Mouse (Mus musculus) adrenal gland, adult (tissue): ENCODE results near the gene Ncam2.

Experiments used
- DNase-seq, 2 experiments: peaks; one replicate each; pipeline ENCODE4 v3.0.0; 2022 to 2023; ENCODE audit warnings: low spot score in 1 of 2; ENCODE audit not compliant: inconsistent age in 2 of 2

Gene Ncam2

DNA sequence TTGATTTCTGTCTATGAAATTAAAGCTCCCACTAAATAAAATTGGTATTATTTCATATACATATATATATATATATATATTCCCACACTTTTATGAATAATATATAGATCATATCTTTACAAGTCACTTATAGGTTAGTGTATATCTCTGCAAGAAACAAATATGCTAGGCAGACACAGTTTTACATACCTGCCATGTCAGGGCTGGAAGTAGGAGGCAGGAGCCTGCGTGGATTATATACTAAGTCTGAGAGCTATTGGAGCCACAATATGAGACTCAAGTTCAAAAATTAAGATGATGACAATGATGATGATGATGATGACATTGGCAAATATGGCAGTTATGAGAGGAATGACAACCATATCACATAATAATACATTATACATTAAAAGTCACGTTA lies 85.4 kb downstream of the Ncam2 start:
- DNase-seq: no peak

DNA sequence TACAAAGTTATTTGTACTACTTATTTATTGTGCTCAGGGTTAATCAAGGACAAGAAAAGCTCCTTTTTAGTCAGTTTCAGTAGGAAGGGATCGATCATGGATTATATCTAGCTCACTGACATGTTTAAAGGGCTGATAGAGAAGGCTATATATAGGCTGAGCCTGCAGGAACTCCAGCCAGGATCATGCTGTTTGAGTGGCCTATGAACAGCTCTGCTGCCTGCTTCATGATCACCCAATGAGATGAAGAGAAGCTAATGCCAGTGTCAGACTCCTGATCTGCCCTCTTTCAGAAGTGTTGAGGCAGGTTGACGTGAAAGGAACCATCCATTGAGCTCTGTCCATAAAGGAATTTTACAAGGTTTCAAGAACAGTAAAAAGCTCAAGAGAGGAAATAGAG lies 103.3 kb downstream of the Ncam2 start:
- DNase-seq: no peak

DNA sequence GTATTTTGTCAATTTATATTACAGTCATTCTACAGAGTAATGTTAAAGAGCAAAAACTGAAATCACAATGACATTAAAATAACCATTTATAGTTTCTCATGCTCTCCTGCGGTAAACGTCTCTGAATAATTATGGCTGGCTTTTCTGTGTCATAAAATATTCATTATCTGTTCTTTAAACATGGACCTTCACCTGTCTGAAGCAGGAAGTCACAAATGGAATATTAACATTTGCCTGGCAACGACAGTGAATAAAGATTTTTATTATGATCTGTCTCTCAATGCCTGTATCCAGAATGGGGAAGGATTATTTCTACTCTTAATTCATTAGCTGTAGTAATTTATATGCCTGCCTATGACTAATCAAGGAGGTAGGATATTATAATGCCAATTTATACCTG lies 108.7 kb downstream of the Ncam2 start:
- no peak for DNase-seq

DNA sequence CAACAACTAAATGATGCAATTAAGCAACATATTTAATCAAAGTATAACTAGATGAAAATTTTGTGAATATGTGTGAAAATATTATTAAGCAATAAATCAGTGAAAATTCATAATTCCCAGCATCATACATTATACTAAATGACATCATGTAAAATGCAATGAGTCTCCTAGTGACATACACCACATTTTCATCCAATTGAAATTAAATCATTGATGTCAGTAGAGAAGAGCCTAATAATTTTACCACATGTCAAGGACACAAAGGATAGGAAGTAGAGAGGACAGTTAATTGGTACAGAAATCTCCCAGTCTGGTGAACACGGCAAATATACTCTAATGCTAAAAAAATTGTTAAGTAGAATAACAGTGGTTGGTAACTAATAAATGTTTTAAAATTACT lies 118.5 kb downstream of the Ncam2 start:
- DNase-seq: no peak

DNA sequence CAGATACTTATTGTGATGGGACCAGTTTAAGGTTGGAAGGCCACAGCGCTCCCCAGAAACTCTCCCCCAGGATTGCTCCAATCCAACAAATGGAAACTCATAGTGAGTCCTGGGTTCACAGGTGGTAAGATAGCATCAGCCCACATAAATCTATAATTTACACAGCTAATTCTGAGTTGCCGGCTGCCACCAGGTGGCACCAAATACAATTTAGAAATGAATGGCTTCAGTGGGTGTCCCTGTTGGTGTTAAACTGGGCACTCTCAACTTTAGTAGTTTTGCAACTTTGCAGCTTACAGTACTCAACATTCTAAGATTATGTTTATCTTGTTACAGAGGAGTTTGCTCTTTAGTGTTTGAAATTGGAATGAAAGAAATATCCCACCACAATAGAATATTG lies 130.0 kb downstream of the Ncam2 start:
- peak; percentile 12 to 65 for DNase-seq

DNA sequence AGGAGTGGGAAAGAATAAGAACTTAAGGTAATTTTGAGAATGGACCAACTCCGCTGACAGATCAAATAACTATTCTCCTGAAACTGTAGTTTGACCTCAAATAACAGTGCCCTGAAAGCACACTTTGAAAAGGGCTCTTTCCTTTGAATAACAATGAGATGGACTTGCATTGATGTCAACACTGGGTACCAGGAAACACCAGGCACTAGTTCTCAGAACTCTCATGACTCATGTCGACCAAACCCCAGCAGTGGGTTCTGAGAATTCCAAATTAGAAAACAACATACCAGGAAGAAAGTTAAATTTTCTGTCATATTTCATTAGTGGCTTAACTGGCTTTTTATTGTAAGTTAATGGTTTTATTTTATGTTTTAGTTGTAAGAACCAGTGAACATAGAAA lies 165.4 kb downstream of the Ncam2 start:
- peak in 1 of 2 experiments; percentile 56 for DNase-seq

DNA sequence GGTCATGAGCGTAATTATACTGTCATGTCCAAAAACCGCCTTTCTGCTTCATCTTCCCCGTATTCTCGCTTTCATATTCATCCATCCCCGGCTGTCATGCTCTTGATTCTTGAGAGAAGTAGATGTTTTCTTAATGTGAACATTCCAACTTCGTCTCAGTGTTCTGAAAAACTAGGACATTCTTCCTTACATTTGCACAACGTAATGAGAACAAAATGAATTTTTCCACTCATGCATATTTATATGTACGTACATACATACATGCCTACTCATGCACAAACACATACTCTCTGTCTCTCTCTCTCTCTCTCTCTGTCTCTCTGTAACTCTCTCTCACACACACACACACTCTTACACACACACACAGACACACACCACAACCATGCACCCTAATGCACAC lies 173.7 kb downstream of the Ncam2 start:
- DNase-seq: no peak

DNA sequence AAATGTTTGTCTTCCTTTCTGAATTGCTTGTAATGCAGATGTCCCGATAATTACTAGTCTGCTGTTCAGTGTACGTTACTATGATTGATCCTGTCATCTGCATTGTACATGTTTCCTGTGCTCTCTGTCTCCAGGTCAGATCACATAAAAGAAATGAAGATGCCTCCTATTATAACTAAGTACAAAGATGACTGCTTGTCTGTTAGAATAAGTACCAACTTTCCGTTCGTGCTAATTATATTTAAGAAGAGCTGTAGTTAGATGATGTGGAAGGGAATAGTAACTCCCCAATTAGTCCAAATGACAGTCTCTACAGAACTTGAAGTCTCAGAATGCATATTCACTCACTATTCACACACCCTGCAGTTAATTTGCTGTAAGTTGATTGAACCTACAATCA lies 179.9 kb downstream of the Ncam2 start:
- no peak for DNase-seq

DNA sequence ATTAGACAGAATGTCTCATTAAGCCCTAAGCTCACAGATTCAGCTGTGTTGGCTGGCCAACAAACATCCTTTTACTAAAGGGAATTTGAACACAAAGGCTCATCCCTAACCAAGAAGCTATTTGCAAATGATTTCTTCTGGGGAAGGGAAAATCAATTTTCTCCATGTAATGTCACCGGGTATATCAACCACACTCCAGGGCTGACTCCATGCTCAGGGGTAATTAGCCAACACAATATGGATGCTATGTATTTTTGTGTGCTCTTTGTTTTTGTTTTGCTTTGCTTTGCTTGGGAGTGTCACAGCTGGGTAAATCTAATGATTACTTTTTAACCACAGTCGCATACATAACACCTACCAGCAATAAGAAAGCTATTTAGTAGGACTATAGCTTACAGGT lies 188.1 kb downstream of the Ncam2 start:
- no peak for DNase-seq

DNA sequence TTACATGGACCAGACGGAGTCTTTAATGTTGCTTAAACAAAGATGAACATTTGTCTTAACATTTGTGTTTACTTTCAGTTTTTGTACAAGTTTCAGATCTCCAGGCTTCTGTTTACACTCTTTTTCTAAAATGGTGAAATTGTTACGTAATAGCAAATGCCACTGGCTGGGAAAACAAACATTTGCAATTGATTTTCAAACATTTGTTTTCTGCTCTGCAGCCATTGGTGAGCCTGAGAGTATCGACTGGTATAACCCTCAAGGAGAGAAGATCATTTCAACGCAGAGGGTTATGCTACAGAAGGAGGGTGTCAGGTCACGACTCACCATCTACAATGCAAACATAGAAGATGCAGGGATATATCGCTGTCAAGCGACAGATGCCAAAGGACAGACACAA lies 234.1 kb downstream of the Ncam2 start:
- DNase-seq: no peak

DNA sequence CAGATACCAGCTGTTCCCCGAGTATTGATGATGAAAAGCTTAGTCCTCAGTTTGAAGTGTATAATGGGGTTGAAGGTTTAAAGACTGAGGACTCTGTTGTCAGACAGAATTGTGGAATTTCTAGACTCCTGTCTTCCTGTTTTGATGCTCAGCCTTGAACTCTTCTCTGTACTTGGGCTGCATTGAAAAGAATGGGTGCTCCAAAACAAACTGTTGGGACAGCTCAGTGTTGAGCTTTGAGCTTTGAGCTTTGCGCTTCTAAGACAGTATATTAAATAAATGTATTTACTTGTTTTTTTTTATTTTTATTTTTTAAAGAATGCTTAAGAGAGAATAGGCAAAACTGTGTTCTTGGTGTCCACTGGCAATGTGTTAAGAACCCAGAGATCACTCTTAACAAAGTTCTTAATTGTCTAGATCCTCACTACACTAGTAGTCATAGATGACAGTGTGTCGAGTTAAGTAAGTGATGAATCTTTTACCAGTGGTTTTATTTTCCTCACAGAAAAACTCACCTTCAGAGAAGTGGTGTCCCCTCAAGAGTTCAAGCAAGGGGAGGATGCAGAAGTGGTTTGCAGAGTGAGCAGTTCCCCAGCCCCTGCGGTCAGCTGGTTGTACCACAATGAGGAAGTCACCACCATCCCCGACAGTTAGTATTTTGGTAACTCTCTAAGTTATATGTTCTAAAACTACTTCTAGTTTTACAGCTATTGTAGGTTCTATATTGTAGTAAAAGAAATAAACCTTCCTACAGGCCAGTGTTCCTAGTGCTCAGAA lies 236.8 kb downstream of the Ncam2 start:
- DNase-seq: no peak

DNA sequence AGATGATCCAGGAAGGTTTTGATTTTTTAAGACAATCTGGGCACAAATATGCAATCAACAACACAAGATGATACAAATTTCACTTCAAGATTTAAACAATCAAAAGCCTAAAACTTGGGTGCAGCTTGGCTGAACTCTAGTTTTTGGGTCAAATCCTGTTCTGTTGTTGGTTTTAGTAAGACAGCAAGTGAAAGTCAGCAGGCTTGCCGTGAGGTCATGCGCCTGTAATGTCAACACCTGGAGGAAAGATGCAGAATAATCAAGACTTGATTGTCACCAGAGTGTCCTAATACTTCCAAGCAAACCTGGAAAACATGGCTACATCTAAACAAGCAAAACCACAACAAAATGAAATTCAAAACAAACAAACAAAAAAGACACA lies 237.4 kb downstream of the Ncam2 start:
- no peak for DNase-seq

DNA sequence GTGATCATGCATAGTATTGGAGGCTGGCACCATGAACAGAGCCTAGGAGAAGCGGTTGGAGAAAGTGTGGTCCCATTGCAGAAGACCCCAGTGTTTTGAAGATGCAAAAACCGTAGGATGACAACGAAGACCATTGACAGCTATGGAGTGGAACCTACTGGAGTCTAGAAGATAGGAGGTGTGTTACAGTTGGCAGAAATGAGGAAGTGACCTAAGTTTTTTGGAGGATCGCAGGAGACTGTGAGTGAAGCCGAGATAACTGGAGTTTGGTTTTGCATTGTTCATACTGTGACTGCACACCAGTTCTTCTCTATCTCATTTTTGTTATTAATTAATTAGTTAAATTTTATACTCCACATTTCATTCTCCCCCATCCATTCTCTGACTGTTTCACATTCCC lies 250.4 kb downstream of the Ncam2 start:
- DNase-seq: no peak

DNA sequence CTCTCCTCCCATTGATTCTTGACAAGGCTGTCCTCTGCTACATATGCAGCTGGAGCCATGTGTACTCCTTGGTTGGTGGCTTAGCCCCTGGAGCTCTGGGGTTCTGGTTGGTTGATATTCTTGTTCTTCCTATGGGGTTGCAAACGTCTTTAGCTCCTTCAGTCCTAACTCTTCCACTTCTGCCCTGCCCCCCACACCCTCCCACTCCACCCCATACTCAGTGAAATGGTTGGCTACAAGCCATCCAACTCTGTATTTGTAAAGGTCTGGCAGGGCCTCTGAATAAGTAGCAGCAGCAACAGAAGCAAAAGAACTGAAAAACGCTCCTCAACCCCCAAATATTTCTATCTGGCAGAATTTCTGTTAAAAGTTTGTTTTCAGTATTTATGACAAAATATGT lies 252.5 kb downstream of the Ncam2 start:
- no peak for DNase-seq

DNA sequence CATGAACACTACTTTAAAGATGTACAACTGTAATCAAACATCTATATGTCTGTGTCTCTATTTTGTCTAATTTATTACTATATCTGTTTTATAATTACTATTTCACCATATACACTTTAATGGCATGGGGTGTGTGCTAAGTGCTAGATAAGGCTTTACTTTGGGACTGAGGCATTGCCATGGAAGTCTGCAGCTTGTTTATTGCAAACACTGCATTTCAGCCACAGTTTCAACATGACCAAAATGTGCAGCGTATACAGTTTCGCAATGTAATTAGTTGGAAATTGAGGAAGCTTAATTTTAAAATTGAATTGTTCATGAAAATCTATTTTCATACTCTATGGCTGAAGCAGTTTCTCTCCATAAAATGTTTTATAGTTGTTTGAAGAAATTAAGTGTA lies 254.0 kb downstream of the Ncam2 start:
- no peak for DNase-seq

DNA sequence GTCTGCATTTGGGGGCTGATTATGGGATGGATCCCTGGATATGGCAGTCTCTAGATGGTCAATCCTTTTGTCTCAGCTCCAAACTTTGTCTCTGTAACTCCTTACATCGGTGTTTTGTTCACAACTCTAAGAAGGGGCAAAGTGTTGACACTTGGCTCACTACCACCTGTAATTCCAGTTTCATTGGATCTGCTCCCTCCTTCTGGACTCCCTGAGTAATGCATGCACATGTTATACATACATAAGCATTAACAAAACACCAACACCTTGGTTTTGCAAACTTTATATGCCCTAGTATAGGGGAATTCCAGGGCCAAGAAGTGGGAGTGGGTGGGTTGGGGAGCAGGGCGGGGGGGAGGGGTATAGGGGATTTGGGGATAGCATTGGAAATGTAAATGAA lies 262.2 kb downstream of the Ncam2 start:
- DNase-seq: peak in 1 of 2 experiments; percentile 47

DNA sequence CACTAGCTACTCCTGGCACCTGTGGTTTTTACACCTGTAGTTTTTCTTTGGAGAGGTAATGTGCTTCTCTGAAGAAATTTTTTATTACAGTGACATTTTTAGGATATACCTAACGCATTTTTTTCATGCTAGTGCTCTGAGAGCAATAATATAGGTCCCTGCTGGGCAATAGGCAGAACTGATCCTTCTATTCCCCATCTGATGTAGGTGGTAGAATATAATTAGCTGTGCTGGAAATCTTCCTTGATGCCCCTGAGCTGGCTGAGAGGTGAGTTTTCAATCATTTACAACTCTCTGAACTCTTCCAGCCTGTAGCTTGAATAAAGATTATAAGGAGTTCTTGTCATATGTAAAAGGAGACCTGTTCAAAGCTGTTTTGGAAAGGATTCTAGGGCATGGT lies 272.4 kb downstream of the Ncam2 start:
- DNase-seq: no peak

DNA sequence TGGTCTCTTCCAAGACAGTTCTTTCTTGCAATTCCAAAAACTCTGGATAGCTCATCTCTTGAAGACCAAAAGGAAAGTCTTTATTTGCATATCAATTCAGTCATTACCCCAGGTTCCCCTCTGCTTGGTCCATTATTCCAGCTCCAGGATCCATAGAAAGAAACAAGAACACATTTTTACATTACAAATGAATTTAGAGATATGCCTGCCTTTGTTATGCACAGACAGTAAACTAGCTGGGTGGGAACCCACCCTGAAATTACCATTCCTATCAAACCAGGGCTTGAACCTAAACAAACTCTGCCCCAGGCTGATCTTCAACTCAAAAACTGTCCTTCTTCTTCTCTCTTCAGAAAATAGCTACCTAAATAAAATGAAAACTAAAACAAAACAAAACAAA lies 280.6 kb downstream of the Ncam2 start:
- no peak for DNase-seq

DNA sequence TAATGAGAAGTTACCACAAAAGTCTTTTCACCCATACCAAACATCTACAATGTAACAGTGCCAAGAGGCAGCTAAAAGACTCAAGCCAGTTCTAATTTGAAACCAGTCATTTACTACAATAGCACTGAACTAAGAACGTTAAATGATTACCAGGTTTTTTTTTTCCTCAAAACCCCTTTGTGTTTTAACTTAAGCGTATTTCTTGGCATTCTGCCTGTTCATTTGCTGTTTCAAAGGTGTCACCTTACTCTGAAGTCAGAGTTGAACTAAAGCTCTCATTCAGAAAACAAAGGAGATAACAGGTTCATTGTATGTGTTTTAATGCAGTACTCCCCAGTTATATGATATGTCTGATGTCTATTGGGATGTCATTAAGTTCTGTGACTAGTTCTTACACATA lies 295.6 kb downstream of the Ncam2 start:
- DNase-seq: no peak

DNA sequence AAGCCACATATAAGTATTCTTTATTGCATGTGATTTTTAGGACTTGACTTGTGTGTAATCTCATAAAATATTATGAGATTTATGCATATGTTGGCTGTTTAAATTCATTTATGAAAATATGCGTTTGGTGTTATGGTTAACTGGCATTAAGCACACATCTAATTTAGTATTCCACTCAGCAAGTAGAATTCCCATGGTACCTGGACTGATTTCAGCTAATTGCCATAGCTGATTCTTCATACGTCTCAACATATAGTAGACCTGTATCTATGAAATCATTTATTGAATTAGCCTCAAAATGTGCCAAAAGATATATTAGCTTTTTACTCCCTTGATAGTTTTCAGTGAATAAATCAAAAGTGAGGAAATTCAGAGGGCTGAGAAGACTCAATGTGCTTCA lies 302.1 kb downstream of the Ncam2 start:
- DNase-seq: no peak

DNA sequence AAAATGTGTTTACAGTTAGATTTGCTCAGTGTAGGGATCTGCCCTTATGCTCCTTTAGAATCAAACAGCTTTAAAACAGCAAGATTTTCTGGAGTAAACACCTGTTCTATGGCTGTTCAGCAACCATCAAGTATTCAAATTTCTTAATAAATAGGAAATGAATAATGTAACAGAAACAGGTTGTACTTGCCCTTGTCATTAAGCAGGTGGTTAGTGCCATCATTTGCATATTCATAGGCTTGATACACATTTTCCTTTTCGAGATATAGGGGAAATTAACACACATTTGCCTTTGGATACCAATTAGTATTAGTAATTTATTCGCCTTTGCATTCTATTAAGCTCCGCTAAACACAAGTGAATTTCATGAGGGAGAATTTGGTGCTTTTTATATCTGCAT lies 335.7 kb downstream of the Ncam2 start:
- no peak for DNase-seq

DNA sequence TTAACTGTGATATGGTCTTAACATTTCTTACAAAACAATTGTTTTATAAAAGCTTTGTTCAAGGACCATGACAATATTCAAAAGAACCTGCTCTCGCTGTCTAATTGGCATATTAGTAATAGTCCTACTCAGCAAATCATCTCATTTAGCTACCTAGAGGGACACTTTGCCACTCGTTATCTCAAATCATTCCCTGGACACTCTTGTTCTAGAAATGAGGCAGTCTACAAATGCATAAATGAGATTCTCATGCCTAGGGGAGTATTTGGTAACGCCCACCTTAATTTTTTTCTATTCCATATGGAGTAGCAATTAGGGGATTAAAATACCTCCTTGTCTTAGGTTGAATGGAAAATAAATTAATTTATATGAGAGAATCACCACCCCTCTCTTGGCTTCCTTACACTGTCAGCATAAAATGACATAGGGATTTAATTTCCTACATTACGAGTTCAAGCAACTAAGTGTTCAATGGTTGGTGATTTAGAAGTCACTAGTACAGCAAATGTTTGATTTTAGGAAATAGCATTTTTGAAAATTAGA lies 387.1 kb downstream of the Ncam2 start:
- DNase-seq: no peak

DNA sequence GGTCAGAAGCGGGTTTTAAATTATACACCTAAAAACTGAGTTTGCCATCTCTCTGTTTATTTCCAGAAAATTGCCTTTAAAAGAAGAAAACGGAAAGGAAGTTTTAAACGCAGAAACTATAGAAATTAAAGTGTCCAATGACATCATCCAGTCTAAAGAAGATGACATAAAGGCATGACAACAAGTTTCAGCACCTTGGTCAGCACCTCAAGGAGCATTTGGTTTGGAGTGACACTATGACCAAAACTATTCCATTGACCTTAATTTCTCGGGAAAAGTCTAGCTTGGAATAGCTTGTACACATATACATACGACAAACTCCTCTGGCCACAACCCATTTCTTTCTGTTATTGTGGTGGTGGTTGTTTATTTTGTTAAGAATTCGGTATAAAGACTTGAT lies 422.8 kb downstream of the Ncam2 start:
- DNase-seq: no peak
